Mouse (Mus musculus): ENCODE results near the gene Nedd9.

- TF ChIP-seq ZC3H11A (IDR thresholded peaks at IDR 0.05; ENCODE audit: low read depth, low read length) (no peak), CTCF (conservative IDR thresholded peaks at IDR 0.05 in 1 of 2, IDR thresholded peaks at IDR 0.05 in 1 of 2; ENCODE audit: low read depth in 2 of 2, low read length in 2 of 2) (no peak), USF1 (IDR thresholded peaks at IDR 0.05; ENCODE audit: low read depth, low read length) (no peak), E2F4 (IDR thresholded peaks at IDR 0.05; ENCODE audit: insufficient replicate concordance, low read depth, low read length) (no peak), POLR2A (IDR thresholded peaks at IDR 0.05; ENCODE audit: low read depth, low read length) (no peak), SIN3A (IDR thresholded peaks at IDR 0.05; ENCODE audit: low read length) (no peak), ZNF384 (IDR thresholded peaks at IDR 0.05; ENCODE audit: low read depth, low read length) (no peak), CHD2 (IDR thresholded peaks at IDR 0.05; ENCODE audit: low read length) (no peak), EP300 (IDR thresholded peaks at IDR 0.05; ENCODE audit: low read length) (no peak), ETS1 (conservative IDR thresholded peaks at IDR 0.05; ENCODE audit: low read depth, low read length) (no peak), TBP (conservative IDR thresholded peaks at IDR 0.05; ENCODE audit: low read depth, low read length) (no peak), MAX (IDR thresholded peaks at IDR 0.05; ENCODE audit: low read length) (no peak)
These were observed 32.6 kb upstream of the Nedd9 start for GRCm38 (mm10) chr13:41519792-41520191.
